Mouse (Mus musculus): ENCODE measurements around the gene Dido1. TPM values are rescaled to one million over a fixed set of nuclear protein-coding genes. Genes with fewer than 3 reads are reported as not detected.

Dido1 gene
- polyA plus RNA-seq, 1 experiment from 2014 or later = 23.6 TPM

DNA sequence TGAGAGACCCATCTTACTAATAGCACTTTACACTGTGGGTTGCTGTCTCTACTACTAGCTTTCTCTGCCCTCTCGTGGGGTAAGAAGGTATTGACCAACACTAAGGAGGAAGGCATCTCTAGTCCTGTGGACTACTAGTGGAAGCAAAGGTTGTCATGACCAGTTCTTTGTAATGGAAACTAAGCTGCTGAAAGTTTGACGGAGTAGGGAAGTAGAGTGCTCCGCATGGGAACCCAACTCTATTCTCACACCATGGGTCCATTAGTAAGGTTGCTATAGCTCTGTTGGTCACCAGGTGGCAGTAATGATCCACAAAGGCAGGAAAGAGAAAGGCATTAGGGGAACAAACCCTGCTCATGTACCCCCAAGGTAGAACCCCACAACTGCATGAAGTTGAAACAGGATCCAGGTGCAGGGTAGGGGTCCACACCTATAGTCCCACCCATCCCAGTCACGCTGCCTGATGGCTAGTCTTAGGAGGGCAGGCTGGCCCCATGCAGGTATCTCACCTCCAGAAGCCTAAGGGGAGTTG lies 31.1 kb downstream of the Dido1 start:
- no peaks in the 10 kb centered on the region for H3K4me1 ChIP-seq (replicated peaks)
- 24% methylated on average over 4 of the region's 4 CpGs for WGBS
- H3K4me3 ChIP-seq = no peak overlapping the region
- peaks cover 51% of the 10 kb centered on the region for H3K36me3 ChIP-seq
- ATAC-seq (ENCODE audit: insufficient number of reproducible peaks, low FRiP score) = peak; percentile 48; the same call in 1 of the 2 replicates
- H3K27me3 ChIP-seq (replicated peaks) = no peaks in the 10 kb centered on the region
- H3K4me2 ChIP-seq = no peak overlapping the region
- H3K9ac ChIP-seq = no peak overlapping the region
- no peaks in the 10 kb centered on the region for H3K9me3 ChIP-seq (replicated peaks)
- H3K27ac ChIP-seq (ENCODE audit: poor library complexity, severe bottlenecking) = no peak overlapping the region

DNA sequence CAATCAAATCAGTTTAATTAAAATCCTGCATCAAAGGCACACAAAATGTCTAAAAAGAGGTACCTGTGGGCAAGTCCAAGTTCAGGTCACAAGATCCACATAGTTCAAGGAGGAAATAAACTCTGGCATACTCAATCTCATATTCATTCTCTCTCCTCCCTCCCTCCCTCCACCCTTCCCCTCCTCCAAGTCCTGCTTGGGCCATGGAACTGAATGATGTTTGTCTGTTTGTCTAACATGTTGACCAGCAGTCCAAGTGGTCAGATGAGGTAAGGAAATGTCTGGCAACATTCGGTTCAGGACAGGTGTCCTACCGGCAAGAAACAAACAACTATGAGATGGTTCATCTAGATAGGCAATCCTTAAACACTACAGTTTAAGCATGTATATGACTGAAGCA lies 33.1 kb downstream of the Dido1 start:
- Histone ChIP-seq H3K4me1 (replicated peaks) (no peaks in the 10 kb centered on the region), H3K9me3 (replicated peaks) (no peaks in the 10 kb centered on the region), H3K4me2 (no peak overlapping the region), H3K27me3 (replicated peaks) (no peaks in the 10 kb centered on the region), H3K9ac (no peak overlapping the region), H3K27ac (ENCODE audit: poor library complexity, severe bottlenecking) (no peak overlapping the region), H3K4me3 (no peak overlapping the region), H3K36me3 (peaks cover 52% of the 10 kb centered on the region)
- WGBS = 87% methylated on average over 2 of the region's 2 CpGs
- ATAC-seq (ENCODE audit: insufficient number of reproducible peaks, low FRiP score) = no peak

DNA sequence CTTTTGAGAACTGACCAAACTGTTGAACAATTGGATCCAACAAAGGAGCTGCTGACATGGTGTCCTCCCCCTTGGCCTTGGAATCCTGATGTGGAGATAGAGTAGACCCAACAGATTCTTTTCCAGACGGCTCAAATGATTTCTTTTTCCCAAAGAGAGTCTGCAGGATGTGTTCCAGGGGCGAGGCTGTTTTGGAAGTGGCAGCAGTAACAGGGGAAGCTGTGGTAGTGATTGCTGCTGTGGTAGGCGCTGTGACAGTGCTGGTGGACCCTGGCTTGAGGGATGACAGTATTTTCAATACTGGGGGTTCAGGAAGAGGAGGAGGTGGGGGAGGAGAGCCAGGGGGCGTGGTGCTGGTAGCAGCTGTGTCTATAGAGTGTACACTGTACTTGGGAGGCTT lies 47.8 kb downstream of the Dido1 start:
- H3K36me3 ChIP-seq = peaks cover 48% of the 10 kb centered on the region
- no peak overlapping the region for H3K4me2 ChIP-seq
- WGBS = 78% methylated on average over 4 of the region's 4 CpGs

DNA sequence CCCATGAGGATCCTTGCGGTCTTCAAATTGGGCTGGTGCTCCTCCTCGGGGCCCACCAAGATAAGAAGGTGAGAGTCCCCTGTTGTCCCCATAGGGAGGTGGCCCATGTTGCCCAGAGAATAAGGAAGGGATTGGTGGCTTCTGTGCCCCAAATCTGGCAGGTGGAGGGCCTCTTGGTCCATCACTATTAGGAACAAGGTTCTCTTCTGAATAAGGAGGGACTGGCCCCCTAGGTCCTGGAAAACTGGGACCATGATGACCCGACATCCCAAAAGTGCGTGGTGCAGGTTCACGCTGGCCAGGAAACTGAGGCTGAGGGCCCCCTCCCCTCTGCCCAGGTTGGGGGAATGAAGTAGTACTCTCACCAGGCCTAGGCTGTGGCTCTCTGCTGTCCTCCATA lies 49.3 kb downstream of the Dido1 start:
- no peak; the same call in 1 of the 2 replicates for ATAC-seq (ENCODE audit: insufficient number of reproducible peaks, low FRiP score)
- 89% methylated on average over 5 of the region's 5 CpGs for WGBS
- H3K27me3 ChIP-seq (replicated peaks) = no peaks in the 10 kb centered on the region

More for the DNA sequence above, 47.8 kb downstream of the Dido1 start:
- H3K9me3 ChIP-seq (replicated peaks) = no peaks in the 10 kb centered on the region
- H3K27ac ChIP-seq (ENCODE audit: poor library complexity, severe bottlenecking) = no peak overlapping the region
- H3K4me3 ChIP-seq = no peak overlapping the region
- no peak for ATAC-seq (ENCODE audit: insufficient number of reproducible peaks, low FRiP score)
- no peak overlapping the region for H3K9ac ChIP-seq
- H3K27me3 ChIP-seq (replicated peaks) = no peaks in the 10 kb centered on the region
- H3K4me1 ChIP-seq (replicated peaks) = peaks cover 6% of the 10 kb centered on the region; the same call in 1 of the 2 replicates

DNA sequence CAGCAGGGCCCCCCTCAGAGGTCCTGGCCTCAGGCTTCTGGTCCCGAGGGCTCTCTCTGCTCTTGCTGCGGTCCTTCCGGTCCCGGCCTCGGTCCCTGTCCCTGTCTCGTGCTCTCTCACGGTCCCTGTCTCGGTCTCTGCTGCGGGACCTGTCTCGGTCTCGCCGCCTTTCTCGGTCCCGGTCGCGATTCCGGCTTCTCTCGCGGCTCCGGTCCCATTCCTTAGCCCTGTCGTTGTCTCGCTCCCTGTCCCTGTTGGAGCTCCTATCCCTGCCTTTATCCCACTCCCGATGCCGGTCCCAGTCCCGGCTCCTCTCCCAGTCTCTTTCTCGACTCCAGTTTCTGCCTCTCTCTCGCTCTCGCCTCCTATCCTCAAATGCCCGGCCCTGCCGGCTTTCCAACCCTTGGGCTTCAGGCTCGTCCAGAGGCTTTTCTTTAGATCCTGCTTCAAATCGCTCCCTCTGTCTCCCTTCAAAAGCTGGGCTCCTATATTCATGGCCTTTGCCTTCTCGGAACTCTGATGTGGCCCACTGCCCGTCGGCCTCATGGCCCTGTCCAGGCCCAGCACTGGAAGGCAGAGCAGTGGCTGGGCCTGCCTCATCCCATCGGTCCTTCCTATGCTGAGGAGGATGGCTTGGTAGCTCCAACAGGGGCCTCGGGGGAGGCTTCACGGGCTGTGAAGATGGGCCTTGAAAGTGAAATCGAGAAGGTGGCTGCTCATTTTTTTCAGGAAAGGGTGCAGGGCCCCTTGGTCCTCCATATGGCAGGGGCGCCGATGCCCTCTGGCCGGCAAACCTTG lies 50.2 kb downstream of the Dido1 start:
- no peak overlapping the region for H3K27ac ChIP-seq (ENCODE audit: poor library complexity, severe bottlenecking)
- WGBS = 31% methylated on average over 42 of the region's 42 CpGs
- H3K9ac ChIP-seq = peak overlapping the region; percentile 61; the same call in 1 of the 2 replicates
- peak overlapping the region; percentile 17 for H3K4me3 ChIP-seq
- H3K9me3 ChIP-seq (replicated peaks) = no peaks in the 10 kb centered on the region
- H3K4me2 ChIP-seq = peak overlapping the region; percentile 55
- no peaks in the 10 kb centered on the region for H3K27me3 ChIP-seq (replicated peaks)
- no peak for ATAC-seq (ENCODE audit: insufficient number of reproducible peaks, low FRiP score)
- H3K4me1 ChIP-seq (replicated peaks) = peaks cover 6% of the 10 kb centered on the region; the same call in 1 of the 2 replicates
- H3K36me3 ChIP-seq = peaks cover 26% of the 10 kb centered on the region

More for the DNA sequence above, 49.3 kb downstream of the Dido1 start:
- Histone ChIP-seq H3K27ac (ENCODE audit: poor library complexity, severe bottlenecking) (no peak overlapping the region), H3K4me2 (no peak overlapping the region), H3K4me1 (replicated peaks) (peaks cover 6% of the 10 kb centered on the region; the same call in 1 of the 2 replicates), H3K36me3 (peaks cover 34% of the 10 kb centered on the region), H3K9me3 (replicated peaks) (no peaks in the 10 kb centered on the region), H3K9ac (no peak overlapping the region), H3K4me3 (no peak overlapping the region)

DNA sequence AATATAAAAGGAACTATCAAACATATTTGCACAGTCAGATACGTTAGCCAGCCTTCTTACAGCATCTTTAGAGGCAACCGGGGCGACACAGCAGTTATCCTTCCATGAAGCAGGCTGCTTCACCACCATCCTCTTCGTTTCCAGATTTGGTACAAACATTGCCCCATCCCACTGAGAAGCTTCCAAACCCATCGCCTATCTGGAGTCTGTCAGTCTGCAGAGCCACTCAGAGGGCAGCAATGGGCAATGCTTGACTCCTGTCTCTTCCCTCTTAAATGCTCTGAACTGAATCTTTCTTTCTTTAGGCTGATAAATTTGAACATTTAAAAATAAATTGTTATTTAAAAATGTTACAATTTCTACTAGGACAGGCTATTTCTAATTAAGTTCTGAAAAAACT lies 51.4 kb downstream of the Dido1 start:
- WGBS = 85% methylated on average over 5 of the region's 5 CpGs
- H3K36me3 ChIP-seq = peaks cover 22% of the 10 kb centered on the region
- no peak overlapping the region for H3K9ac ChIP-seq
- no peak overlapping the region for H3K4me3 ChIP-seq
- H3K4me1 ChIP-seq (replicated peaks) = peaks cover 6% of the 10 kb centered on the region; the same call in 1 of the 2 replicates
- H3K27ac ChIP-seq (ENCODE audit: poor library complexity, severe bottlenecking) = no peak overlapping the region
- H3K4me2 ChIP-seq = no peak overlapping the region
- ATAC-seq (ENCODE audit: insufficient number of reproducible peaks, low FRiP score) = no peak
- H3K27me3 ChIP-seq (replicated peaks) = no peaks in the 10 kb centered on the region
- no peaks in the 10 kb centered on the region for H3K9me3 ChIP-seq (replicated peaks)

DNA sequence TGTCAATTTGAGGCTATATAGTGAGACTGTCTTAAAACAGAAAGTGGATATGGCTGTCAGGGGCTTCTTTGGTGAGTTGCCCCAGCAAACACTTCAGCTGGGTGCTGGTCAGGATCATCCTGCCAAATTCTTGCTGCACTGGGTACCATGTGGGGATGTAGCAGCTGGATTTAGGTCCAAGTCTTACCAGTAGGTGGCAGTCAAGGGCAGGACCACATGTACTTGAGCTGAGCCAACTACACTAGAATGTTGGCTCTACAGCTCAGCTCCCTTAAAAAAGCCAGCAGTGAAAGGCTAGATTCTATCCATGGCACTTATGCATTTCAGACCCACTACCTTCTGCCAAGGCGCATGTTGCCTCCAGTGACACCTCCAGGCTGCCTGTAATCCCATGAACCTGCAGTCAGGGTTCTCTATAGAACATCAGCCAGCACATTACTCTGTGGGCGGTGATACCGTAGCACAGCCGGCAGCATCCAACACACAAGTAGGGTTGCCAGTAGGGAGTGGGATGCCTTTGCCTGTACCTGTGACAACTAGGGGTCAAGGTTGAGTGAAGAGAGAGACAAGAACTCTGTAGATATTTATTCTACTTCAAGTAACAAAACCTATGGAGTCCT lies 52.3 kb downstream of the Dido1 start:
- no peak for ATAC-seq (ENCODE audit: insufficient number of reproducible peaks, low FRiP score)
- Histone ChIP-seq H3K9ac (no peak overlapping the region), H3K27ac (ENCODE audit: poor library complexity, severe bottlenecking) (no peak overlapping the region), H3K36me3 (peaks cover 20% of the 10 kb centered on the region), H3K4me2 (no peak overlapping the region), H3K4me3 (no peak overlapping the region), H3K9me3 (replicated peaks) (no peaks in the 10 kb centered on the region), H3K4me1 (replicated peaks) (peaks cover 6% of the 10 kb centered on the region; the same call in 1 of the 2 replicates), H3K27me3 (replicated peaks) (no peaks in the 10 kb centered on the region)
- WGBS = 67% methylated on average over 4 of the region's 4 CpGs

DNA sequence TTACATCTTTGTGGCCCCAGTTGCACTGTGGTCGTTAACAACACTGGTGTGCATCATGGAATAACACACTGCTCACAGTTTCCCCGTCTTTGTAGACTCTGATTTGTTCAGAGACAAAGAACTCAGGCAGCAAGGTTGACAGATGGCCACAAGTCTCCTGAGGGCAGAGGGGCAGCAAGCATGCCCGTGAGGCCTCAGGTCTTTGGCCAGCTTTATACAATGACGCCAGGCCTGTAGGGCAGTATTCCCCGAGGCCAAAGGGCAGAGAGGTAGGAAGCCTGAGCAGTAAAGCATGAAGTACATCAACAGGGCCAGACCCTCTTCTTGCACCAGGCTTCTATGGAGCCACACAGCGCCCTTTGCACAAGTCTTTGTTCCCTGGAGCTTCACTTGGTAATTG lies 54.6 kb downstream of the Dido1 start:
- Histone ChIP-seq H3K4me3 (no peak overlapping the region), H3K27ac (ENCODE audit: poor library complexity, severe bottlenecking) (no peak overlapping the region), H3K36me3 (no peaks in the 10 kb centered on the region), H3K4me1 (replicated peaks) (peaks cover 6% of the 10 kb centered on the region; the same call in 1 of the 2 replicates), H3K9me3 (replicated peaks) (no peaks in the 10 kb centered on the region), H3K4me2 (no peak overlapping the region), H3K27me3 (replicated peaks) (no peaks in the 10 kb centered on the region), H3K9ac (no peak overlapping the region)
- 61% methylated on average over 6 of the region's 6 CpGs for WGBS
- no peak for ATAC-seq (ENCODE audit: insufficient number of reproducible peaks, low FRiP score)

DNA sequence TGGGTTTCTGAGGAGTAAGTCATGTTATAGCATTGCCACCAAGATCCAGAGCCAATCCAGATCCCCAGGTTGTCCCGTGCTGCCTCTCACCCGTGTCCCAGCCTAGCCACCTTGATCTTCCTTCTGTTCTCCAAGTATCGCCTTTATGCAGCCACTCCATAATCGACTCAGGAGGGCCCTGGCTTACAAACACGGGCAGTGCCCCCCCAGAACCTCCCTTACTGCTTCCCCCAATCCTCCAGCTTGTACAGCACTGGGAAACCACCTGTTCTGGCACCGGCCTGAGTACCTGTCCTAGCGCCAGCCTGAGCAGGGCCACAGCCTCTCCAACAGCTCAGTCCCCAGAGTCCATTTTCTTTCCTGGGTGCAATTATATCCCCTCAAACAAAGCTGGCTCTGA lies 55.1 kb downstream of the Dido1 start:
- WGBS = 69% methylated on average over 7 of the region's 7 CpGs
- ATAC-seq (ENCODE audit: insufficient number of reproducible peaks, low FRiP score) = no peak

DNA sequence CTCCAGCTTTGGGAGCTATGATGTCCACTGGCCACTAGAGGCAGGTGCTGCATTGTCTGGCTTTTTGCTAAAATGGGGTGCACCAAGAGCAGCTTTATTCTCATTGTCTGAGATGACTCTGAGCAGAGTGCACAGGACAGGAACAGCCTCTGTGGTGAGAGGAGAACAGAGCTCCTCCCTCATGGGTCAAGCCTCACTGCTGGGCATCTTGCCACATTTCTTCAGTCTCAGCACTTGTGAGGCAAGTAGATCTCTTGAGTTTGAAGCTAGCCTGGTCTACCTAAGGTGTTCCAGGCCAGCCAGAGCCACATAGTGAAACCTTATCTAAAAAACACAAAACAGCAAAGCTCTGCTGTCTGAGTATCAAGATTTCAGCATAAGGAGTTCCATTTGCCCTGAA lies 63.0 kb downstream of the Dido1 start:
- Histone ChIP-seq H3K4me2 (no peak overlapping the region), H3K36me3 (peaks cover 5% of the 10 kb centered on the region), H3K27ac (ENCODE audit: poor library complexity, severe bottlenecking) (no peak overlapping the region), H3K9ac (no peak overlapping the region), H3K9me3 (replicated peaks) (peaks cover 18% of the 10 kb centered on the region), H3K4me3 (no peak overlapping the region), H3K4me1 (replicated peaks) (peaks cover 5% of the 10 kb centered on the region; the same call in 1 of the 2 replicates), H3K27me3 (replicated peaks) (peaks cover 32% of the 10 kb centered on the region)
- ATAC-seq (ENCODE audit: insufficient number of reproducible peaks, low FRiP score) = no peak

More for the DNA sequence above, 55.1 kb downstream of the Dido1 start:
- H3K4me1 ChIP-seq (replicated peaks) = peaks cover 3% of the 10 kb centered on the region; the same call in 1 of the 2 replicates
- no peaks in the 10 kb centered on the region for H3K36me3 ChIP-seq
- no peak overlapping the region for H3K4me2 ChIP-seq
- no peak overlapping the region for H3K27ac ChIP-seq (ENCODE audit: poor library complexity, severe bottlenecking)
- no peaks in the 10 kb centered on the region for H3K27me3 ChIP-seq (replicated peaks)
- H3K9ac ChIP-seq = no peak overlapping the region
- no peak overlapping the region for H3K4me3 ChIP-seq
- H3K9me3 ChIP-seq (replicated peaks) = no peaks in the 10 kb centered on the region

DNA sequence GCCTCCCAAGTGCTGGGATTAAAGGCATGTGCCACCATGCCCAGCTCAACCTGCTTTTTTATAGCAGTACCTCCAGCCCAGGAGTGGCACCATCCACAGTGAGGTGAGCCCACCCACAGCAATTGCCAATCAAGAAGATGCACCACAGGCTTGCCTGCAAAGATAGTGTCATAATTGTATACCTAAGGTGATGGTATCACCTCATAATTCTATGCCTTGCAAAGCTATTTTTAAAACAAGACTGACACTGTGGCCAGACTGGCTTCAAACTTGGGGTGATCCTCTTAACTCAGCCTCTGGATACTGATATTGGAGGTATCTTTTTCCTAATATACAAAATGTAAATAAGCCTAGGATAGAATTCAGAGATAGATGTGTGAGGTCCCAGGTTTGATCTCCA lies 66.2 kb downstream of the Dido1 start:
- Histone ChIP-seq H3K4me2 (no peak overlapping the region), H3K36me3 (peaks cover 5% of the 10 kb centered on the region), H3K27me3 (replicated peaks) (peaks cover 59% of the 10 kb centered on the region), H3K9ac (no peak overlapping the region), H3K4me3 (no peak overlapping the region), H3K9me3 (replicated peaks) (peaks cover 18% of the 10 kb centered on the region), H3K27ac (ENCODE audit: poor library complexity, severe bottlenecking) (no peak overlapping the region), H3K4me1 (replicated peaks) (peaks cover 8% of the 10 kb centered on the region; the same call in 1 of the 2 replicates)
- no peak for ATAC-seq (ENCODE audit: insufficient number of reproducible peaks, low FRiP score)
